Mouse (Mus musculus): ENCODE measurements around the gene Ptprn2. TPM values are rescaled to one million over a fixed set of nuclear protein-coding genes. Genes with fewer than 3 reads are reported as not detected.
A peak's percentile ranks its signal among the peaks of the same experiment; 100 is the strongest.

Gene Ptprn2
- polyA plus RNA-seq, 1 experiment from 2014 or later, result 16.3 TPM

DNA sequence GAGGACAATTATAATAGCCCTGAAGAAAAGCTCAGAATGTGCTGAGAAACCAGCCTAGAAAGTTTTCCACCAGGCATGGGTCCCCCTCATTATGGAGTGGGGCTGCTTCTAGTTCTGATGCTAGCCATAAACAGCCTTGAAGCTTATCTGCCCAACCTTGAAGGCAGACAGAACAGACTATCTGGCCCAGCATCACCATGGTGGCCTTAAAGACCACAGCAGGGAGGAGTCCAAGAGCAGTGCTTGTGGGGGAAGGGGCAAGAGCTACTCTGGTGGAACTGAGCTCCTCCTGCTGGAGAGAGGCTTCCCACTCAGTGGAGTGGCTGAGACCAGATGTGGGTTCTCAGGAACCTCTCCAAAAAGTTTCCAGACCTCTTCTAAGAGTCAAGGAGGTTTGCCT is 540.2 kb downstream of the Ptprn2 start:
- Histone ChIP-seq H3K4me1 (peaks cover 20% of the 10 kb centered on the region), H3K4me3 (replicated peaks) (no peak overlapping the region), H3K27me3 (replicated peaks) (no peaks in the 10 kb centered on the region), H3K4me2 (no peak overlapping the region), H3K9ac (replicated peaks) (no peak overlapping the region), H3K27ac (replicated peaks) (no peak overlapping the region), H3K36me3 (no peaks in the 10 kb centered on the region), H3K9me3 (replicated peaks) (no peaks in the 10 kb centered on the region)
- ATAC-seq (ENCODE audit: low FRiP score), result no peak

DNA sequence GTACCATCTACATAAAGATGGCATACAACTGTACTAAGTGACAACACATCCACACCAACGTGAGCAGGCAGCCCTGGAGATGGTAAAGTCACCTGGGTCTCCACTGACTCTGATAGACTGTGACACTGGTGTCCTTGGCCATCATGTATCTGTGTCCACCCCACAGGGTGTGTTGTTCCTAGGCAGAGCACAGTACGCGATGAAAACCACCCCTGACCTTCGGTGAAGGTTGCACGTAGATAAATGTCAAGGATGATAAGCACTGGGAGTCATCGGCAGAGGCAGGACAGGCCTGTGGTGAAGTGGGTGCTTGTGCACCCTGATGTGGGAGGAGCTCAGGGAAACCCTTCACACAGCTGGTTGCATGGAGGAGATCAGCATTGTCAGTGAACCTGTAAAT is 541.8 kb downstream of the Ptprn2 start:
- Histone ChIP-seq H3K4me1 (peaks cover 20% of the 10 kb centered on the region), H3K4me3 (replicated peaks) (no peak overlapping the region), H3K27ac (replicated peaks) (no peak overlapping the region), H3K4me2 (no peak overlapping the region), H3K9me3 (replicated peaks) (no peaks in the 10 kb centered on the region), H3K36me3 (no peaks in the 10 kb centered on the region), H3K9ac (replicated peaks) (no peak overlapping the region), H3K27me3 (replicated peaks) (no peaks in the 10 kb centered on the region)
- ATAC-seq (ENCODE audit: low FRiP score), result no peak
- WGBS, result 89% methylated on average over 6 of the region's 6 CpGs

DNA sequence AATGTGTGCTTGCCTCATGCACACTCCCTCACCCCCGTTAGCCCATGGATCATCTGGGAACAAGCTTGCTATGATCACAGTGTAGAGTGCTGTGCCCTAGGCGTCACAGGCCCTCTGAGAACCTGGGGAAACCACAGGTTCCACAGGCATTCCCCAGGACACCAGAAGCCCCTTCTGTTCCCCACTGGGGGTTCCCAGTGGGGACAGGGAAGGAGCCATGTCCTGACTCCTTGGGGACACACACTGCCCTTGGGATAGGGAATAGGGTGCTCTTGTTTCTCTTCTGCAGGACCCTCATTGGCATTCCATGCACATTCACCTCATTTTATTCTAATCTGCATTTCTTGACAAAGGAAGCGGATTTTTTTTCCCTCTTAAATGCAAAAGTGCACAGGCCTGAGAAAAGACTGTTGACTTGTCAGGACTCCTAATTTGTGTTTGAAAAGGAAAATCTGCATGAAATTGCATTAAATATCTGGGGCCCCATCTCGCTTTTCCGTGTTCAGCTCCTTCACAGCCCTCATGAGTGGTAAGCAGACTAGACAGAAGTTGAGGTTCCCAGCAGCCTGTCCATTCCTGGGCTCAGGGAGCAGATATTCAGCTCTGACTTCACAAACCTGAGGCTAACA is 542.9 kb downstream of the Ptprn2 start:
- Histone ChIP-seq H3K4me2 (no peak overlapping the region), H3K27me3 (replicated peaks) (no peaks in the 10 kb centered on the region)
- WGBS, result 33% methylated on average over 5 of the region's 5 CpGs

DNA sequence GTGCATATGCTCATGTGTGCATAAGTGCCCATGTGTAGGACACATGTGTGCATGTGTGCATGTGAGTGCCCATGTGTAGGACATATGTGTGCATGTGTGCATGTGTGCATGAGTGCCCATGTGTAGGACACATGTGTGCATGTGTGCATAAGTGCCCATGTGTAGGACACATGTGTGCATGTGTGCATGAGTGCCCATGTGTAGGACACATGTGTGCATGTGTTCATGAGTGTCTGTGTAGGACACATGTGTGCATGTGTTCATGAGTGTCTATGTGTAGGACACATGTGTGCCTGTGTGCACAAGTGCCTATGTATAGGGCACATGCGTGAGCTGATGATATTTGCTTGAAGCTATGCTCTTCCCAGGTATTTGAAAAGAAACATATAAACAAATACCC is 547.7 kb downstream of the Ptprn2 start:
- WGBS, result 92% methylated on average over 1 of the region's 1 CpGs
- no peaks in the 10 kb centered on the region for H3K27me3 ChIP-seq (replicated peaks)
- no peak overlapping the region for H3K27ac ChIP-seq (replicated peaks)
- H3K4me1 ChIP-seq, result peaks cover 13% of the 10 kb centered on the region
- no peaks in the 10 kb centered on the region for H3K9me3 ChIP-seq (replicated peaks)
- H3K9ac ChIP-seq (replicated peaks), result no peak overlapping the region
- H3K36me3 ChIP-seq, result no peaks in the 10 kb centered on the region
- no peak for ATAC-seq (ENCODE audit: low FRiP score)
- no peak overlapping the region for H3K4me3 ChIP-seq (replicated peaks)
- no peak overlapping the region for H3K4me2 ChIP-seq

More for the DNA sequence above, 542.9 kb downstream of the Ptprn2 start:
- Histone ChIP-seq H3K36me3 (no peaks in the 10 kb centered on the region), H3K9me3 (replicated peaks) (no peaks in the 10 kb centered on the region), H3K4me3 (replicated peaks) (no peak overlapping the region), H3K9ac (replicated peaks) (no peak overlapping the region), H3K27ac (replicated peaks) (0 out of 2 replicates have a peak overlapping the region, but pooled peaks have one; percentile 18), H3K4me1 (peaks cover 20% of the 10 kb centered on the region)
- no peak for ATAC-seq (ENCODE audit: low FRiP score)

DNA sequence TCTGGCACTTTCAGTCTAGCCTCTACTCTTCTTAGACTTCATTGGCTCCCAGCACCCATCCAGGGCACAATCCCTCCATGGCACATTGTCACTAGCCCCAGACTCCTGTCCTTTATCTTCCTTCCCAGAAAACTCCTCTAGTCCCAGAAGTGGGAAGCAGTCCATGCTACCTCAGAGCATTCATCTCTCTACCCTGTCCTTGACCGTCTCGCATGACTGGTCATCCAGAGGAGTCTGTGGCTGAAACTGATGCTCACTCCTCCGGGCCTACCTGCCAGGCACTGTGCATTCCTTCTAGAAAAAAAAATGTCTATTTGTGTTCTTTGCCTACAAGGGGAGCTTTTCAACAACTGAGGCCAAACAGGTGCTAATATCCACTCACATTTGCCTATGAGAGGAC is 549.0 kb downstream of the Ptprn2 start:
- Histone ChIP-seq H3K4me2 (no peak overlapping the region), H3K27ac (replicated peaks) (no peak overlapping the region), H3K36me3 (no peaks in the 10 kb centered on the region), H3K4me3 (replicated peaks) (no peak overlapping the region), H3K9ac (replicated peaks) (no peak overlapping the region), H3K4me1 (peaks cover under 1% of the 10 kb centered on the region; the same call in 1 of the 2 replicates), H3K27me3 (replicated peaks) (no peaks in the 10 kb centered on the region), H3K9me3 (replicated peaks) (no peaks in the 10 kb centered on the region)
- ATAC-seq (ENCODE audit: low FRiP score), result no peak
- WGBS, result 97% methylated on average over 3 of the region's 3 CpGs

DNA sequence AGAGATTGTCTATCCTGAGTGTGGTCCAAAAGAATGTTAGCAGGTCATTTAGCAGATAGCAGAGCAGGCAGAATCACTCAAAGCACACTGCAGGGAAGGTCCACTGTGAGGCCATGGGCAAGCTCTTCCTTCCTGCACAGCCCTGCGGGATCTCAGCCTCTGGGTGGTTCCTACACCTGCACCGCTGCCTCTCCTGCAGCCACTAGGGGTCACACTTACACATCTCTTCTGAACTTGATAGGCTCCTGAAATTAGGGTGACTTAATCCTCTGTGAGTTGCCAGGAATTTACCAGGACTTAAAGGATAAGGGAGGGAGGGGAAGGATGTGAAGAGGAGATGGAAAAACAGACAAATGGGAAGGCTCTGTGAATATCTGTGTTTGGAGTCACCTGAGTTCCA is 549.7 kb downstream of the Ptprn2 start:
- ATAC-seq (ENCODE audit: low FRiP score), result peak; percentile 61; the same call in 1 of the 2 replicates
- Histone ChIP-seq H3K4me3 (replicated peaks) (no peak overlapping the region), H3K27ac (replicated peaks) (no peak overlapping the region)

DNA sequence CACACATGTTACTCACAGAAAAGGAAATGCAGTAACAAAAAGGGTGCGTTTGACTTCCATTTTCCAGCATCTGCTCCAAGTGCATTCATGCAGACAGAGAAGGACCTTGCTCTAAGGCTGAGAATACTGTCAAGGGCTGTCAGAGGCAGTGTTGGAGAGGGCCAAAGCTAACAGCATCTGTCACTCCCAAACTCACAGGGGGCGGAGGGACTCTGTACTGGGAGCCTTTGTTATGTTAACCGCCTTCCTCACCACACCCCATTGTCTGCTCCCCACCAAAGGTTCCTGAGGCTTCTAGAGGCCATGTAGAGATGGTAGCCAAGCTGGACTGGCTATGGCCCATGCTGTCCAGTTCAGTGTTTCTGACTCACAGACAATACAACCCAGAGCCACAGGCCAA is 553.9 kb downstream of the Ptprn2 start:
- Histone ChIP-seq H3K9me3 (replicated peaks) (no peaks in the 10 kb centered on the region), H3K4me1 (no peaks in the 10 kb centered on the region), H3K36me3 (no peaks in the 10 kb centered on the region), H3K4me2 (no peak overlapping the region), H3K4me3 (replicated peaks) (no peak overlapping the region), H3K27me3 (replicated peaks) (no peaks in the 10 kb centered on the region), H3K9ac (replicated peaks) (no peak overlapping the region), H3K27ac (replicated peaks) (no peak overlapping the region)
- no peak for ATAC-seq (ENCODE audit: low FRiP score)
- WGBS, result 20% methylated on average over 3 of the region's 3 CpGs

More for the DNA sequence above, 549.7 kb downstream of the Ptprn2 start:
- Histone ChIP-seq H3K36me3 (no peaks in the 10 kb centered on the region), H3K27me3 (replicated peaks) (no peaks in the 10 kb centered on the region), H3K4me2 (no peak overlapping the region), H3K4me1 (no peaks in the 10 kb centered on the region), H3K9ac (replicated peaks) (no peak overlapping the region), H3K9me3 (replicated peaks) (no peaks in the 10 kb centered on the region)
- 7% methylated on average over 2 of the region's 2 CpGs for WGBS

DNA sequence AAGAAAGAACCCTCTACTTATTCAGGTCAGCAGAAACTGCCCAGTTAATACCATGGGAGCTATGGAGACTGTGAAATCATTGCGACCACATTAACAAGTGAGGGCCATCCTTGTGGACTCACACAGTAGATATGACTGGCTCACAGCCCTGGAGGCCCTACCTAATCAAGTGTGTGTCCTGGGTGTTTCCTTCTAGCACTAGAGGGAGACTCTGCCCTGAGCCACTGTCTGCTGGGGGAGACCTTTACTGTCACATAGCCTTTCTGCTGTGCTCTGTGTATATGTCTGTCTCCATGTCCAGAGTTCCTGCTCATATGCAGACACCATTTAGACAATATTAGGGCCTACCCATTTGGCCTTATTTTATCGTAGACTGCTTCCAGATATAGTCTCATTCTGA is 555.9 kb downstream of the Ptprn2 start:
- H3K27me3 ChIP-seq (replicated peaks), result no peaks in the 10 kb centered on the region
- H3K4me3 ChIP-seq (replicated peaks), result no peak overlapping the region
- no peaks in the 10 kb centered on the region for H3K9me3 ChIP-seq (replicated peaks)
- no peak overlapping the region for H3K27ac ChIP-seq (replicated peaks)
- no peaks in the 10 kb centered on the region for H3K36me3 ChIP-seq
- no peak for ATAC-seq (ENCODE audit: low FRiP score)
- H3K4me2 ChIP-seq, result no peak overlapping the region
- WGBS, result 93% methylated on average over 2 of the region's 2 CpGs
- no peak overlapping the region for H3K9ac ChIP-seq (replicated peaks)
- no peaks in the 10 kb centered on the region for H3K4me1 ChIP-seq

DNA sequence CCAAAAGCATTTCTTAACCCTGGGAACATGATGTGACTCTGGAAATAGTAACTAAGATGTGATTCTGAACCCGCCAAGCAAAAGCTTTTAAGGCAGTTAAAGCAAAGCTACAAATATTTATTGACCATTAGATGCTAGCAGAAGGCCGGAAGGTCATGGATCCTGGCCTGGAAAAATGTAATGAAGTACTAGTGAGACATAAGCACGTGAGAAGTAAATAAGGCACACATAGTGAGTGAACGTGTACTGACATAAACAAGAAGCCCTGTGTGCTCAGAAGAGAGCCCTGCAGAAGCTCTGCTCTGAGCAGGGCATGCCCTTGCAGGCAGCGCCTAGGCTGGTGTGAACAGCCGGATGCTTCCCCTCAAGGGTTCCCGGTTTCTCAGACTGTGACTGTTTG is 557.2 kb downstream of the Ptprn2 start:
- Histone ChIP-seq H3K27ac (replicated peaks) (no peak overlapping the region), H3K9ac (replicated peaks) (no peak overlapping the region), H3K4me1 (peaks cover 7% of the 10 kb centered on the region), H3K4me2 (no peak overlapping the region), H3K36me3 (no peaks in the 10 kb centered on the region), H3K4me3 (replicated peaks) (no peak overlapping the region), H3K9me3 (replicated peaks) (no peaks in the 10 kb centered on the region), H3K27me3 (replicated peaks) (no peaks in the 10 kb centered on the region)
- no peak for ATAC-seq (ENCODE audit: low FRiP score)
- WGBS, result 78% methylated on average over 7 of the region's 7 CpGs

DNA sequence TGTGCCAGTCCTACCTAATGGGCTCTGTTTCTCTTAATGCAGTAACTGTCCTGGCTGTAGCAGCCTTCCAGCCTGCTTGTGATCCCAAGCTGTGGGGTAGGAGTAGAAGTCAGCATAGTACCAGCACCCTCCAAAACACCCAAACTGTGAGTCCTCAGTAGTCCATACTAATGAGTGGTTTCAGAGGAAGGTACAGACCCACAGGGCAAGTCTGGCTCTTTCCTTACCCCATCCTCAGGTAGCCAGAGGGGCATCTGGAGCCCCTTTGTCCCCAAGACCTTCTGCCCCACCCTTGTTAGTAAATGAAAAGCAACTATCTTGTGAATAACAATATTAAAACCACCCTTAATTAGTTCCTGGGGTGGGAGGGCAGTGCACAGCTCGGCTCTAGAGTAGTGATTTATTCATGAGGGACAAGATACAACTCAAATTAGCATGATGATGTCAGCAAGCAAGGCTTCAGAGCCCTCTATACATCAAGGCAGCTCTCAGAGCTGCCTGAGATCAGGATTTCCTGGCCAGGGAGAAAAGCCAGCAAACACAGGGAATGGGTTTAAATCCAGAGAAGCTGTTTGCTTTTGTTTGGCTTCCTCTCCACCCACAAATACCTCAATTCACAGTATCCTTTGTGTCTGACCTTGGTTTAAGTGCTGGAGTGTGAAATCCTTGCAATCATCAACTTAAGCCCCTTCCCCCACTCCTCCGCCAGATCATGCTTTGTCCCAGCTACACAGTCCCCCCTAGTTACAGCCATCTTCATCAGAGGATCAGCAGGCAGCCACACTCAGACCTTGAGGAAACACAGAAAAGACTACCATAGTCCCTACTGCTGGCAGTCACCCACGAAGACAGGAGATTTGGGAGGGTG is 562.1 kb downstream of the Ptprn2 start:
- 2% methylated on average over 3 of the region's 3 CpGs for WGBS
- Histone ChIP-seq H3K4me3 (replicated peaks) (no peak overlapping the region), H3K27ac (replicated peaks) (peak overlapping the region; percentile 42; the same call in 1 of the 2 replicates), H3K4me1 (peaks cover 12% of the 10 kb centered on the region), H3K9me3 (replicated peaks) (no peaks in the 10 kb centered on the region), H3K9ac (replicated peaks) (no peak overlapping the region), H3K36me3 (no peaks in the 10 kb centered on the region), H3K4me2 (no peak overlapping the region), H3K27me3 (replicated peaks) (no peaks in the 10 kb centered on the region)
- no peak for ATAC-seq (ENCODE audit: low FRiP score)

DNA sequence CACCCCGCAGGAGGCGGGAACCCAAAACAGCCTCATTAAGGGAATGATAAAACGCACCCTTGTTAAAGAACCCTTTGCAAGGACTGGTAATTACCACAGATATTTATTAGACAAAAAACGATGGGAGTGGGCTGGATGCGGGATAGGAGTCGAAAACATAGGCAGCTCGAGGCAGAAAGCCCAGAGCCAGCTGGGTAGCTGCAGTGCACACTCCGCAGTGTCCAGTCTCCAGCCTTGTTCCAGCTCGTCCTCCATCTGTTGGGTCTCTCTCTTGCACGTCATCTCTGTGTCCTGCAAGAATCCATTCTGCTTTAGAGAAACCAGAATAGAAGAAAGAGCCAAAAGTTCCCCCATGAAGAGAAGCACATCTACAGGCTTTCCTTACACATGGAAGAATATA is 564.3 kb downstream of the Ptprn2 start:
- Histone ChIP-seq H3K4me3 (replicated peaks) (no peak overlapping the region), H3K4me1 (peaks cover 33% of the 10 kb centered on the region), H3K36me3 (no peaks in the 10 kb centered on the region), H3K27me3 (replicated peaks) (no peaks in the 10 kb centered on the region), H3K27ac (replicated peaks) (no peak overlapping the region), H3K9ac (replicated peaks) (no peak overlapping the region), H3K4me2 (no peak overlapping the region), H3K9me3 (replicated peaks) (no peaks in the 10 kb centered on the region)
- WGBS, result 56% methylated on average over 10 of the region's 10 CpGs
- ATAC-seq (ENCODE audit: low FRiP score), result no peak

DNA sequence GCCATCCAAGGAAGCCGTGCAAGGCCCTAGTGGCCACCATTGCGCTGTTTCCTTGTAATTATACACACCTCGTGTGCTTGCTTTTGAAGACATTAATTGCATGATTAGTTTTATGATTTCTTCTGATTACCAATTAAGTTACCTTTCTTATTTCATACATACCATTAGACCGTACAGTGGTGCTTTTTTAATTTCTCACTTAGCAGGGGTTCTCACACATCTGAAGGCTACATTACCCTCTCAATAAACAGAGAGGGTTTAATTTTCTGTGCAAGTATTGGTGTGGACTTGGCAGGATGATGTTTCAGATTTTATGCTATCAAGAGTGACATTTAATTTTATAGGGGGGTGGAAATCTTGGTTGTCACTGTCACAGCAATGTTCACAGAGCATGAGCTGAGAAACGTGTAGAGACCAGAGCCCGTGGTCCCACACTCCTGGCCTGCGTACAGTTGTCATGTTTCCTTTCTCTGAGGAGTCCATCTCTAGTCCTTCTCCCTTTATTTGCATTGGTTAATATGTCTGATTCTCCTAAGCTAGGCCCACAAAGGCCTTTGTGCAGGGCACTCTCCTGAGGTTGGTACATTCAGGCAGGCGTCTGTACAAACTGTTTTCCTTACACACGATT is 567.8 kb downstream of the Ptprn2 start:
- no peaks in the 10 kb centered on the region for H3K9me3 ChIP-seq (replicated peaks)
- ATAC-seq (ENCODE audit: low FRiP score), result peak; percentile 62
- no peak overlapping the region for H3K9ac ChIP-seq (replicated peaks)
- H3K27ac ChIP-seq (replicated peaks), result peak overlapping the region; percentile 82
- peak overlapping the region; percentile 46 for H3K4me2 ChIP-seq
- H3K36me3 ChIP-seq, result no peaks in the 10 kb centered on the region
- no peak overlapping the region for H3K4me3 ChIP-seq (replicated peaks)
- H3K27me3 ChIP-seq (replicated peaks), result no peaks in the 10 kb centered on the region
- 39% methylated on average over 9 of the region's 9 CpGs for WGBS
- H3K4me1 ChIP-seq, result peaks cover 30% of the 10 kb centered on the region

All from neural tube, embryonic 15.5 days (tissue).